Mouse (Mus musculus): ENCODE measurements around the gene Nuak1. TPM values are rescaled to one million over a fixed set of nuclear protein-coding genes. Genes with fewer than 3 reads are reported as not detected.

The Nuak1 gene
- polyA plus RNA-seq, 1 experiment from 2014 or later: 3.0 TPM

DNA sequence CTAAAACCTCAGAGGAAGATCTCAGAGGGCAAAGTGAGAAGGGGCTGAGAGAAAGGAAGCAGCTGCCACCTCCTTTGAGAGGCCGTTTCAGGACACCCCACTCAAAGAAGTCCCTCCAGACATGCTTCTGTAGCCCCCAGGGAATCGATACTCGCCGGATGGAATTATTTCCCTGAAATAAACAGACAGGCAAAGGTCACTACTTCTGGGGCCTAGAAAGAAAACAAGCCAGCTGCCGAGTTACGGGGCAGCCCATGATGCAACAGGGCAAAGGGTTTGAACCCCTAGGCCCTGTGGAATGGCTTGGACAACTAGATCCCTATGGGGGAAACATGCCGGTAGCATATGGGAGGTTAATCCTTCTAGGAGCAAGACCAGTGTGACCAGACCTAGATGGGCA, 16.0 kb downstream of the Nuak1 start:
- peaks cover 10% of the 10 kb centered on the region; the same call in 1 of the 2 replicates for H3K36me3 ChIP-seq
- H3K9ac ChIP-seq: no peak overlapping the region
- H3K27ac ChIP-seq: no peak overlapping the region
- H3K4me1 ChIP-seq: peaks cover 51% of the 10 kb centered on the region
- H3K4me2 ChIP-seq: no peak overlapping the region
- no peaks in the 10 kb centered on the region for H3K27me3 ChIP-seq
- no peak overlapping the region for H3K4me3 ChIP-seq
- H3K9me3 ChIP-seq: no peaks in the 10 kb centered on the region
- 55% methylated on average over 7 of the region's 7 CpGs for whole genome bisulfite sequencing
- no peak for ATAC-seq (ENCODE audit: insufficient number of reproducible peaks, insufficient read depth, low FRiP score, low TSS enrichment, low read depth)

DNA sequence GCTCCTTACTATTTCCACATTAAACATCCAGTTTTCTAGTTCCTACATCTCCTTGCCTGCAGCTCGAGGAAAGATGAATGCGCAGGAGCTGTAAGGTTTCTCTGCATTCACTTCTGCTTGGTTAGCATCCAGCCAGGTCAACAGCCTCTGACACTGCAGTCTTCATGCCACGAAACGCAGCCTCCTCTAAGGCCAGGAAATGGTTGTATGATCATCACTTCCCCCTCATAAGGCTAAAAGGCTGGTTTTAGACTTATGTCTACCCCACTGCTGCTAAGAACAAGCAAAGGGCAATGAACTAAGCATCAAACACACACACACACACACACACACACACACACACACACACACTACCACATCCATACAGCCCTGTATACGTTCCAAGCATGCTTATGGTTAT, 16.5 kb downstream of the Nuak1 start:
- no peak for ATAC-seq (ENCODE audit: insufficient number of reproducible peaks, insufficient read depth, low FRiP score, low TSS enrichment, low read depth)
- WGBS: 82% methylated on average over 5 of the region's 5 CpGs
- Histone ChIP-seq H3K4me3 (no peak overlapping the region), H3K36me3 (peaks cover 9% of the 10 kb centered on the region; the same call in 1 of the 2 replicates), H3K4me1 (peaks cover 51% of the 10 kb centered on the region), H3K4me2 (no peak overlapping the region), H3K27me3 (no peaks in the 10 kb centered on the region), H3K27ac (no peak overlapping the region), H3K9me3 (no peaks in the 10 kb centered on the region), H3K9ac (no peak overlapping the region)

DNA sequence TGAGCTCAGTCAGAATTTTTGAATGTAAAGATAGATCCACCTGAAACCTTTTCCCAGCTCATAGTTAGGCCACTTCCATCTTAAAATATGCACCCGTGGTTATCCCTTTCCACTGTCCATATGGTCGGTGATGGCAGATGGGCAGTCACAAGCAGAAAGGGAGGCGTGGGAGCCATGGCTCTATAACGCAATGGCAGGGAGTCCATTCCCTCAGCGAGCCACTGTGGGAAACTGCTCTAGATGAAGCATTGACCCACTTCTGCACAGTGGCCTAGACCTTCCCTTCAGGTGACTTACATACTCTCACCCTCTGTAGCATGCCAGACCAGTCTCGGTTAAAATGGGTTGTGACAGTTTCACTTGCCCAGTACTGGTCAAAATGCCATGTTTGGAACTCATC, 19.8 kb downstream of the Nuak1 start:
- no peak overlapping the region for H3K4me2 ChIP-seq
- no peak overlapping the region for H3K27ac ChIP-seq
- 97% methylated on average over 6 of the region's 6 CpGs for WGBS
- H3K9ac ChIP-seq: no peak overlapping the region
- H3K9me3 ChIP-seq: no peaks in the 10 kb centered on the region
- no peak overlapping the region for H3K4me3 ChIP-seq
- H3K4me1 ChIP-seq: peaks cover 49% of the 10 kb centered on the region
- H3K27me3 ChIP-seq: no peaks in the 10 kb centered on the region
- peaks cover 15% of the 10 kb centered on the region; the same call in 1 of the 2 replicates for H3K36me3 ChIP-seq
- no peak for ATAC-seq (ENCODE audit: insufficient number of reproducible peaks, insufficient read depth, low FRiP score, low TSS enrichment, low read depth)

- peaks cover 15% of the 10 kb centered on the region; the same call in 1 of the 2 replicates for H3K36me3 ChIP-seq
Observed at GRCm38 (mm10) chr10:84418421-84418820, 22.0 kb downstream of the Nuak1 start.

DNA sequence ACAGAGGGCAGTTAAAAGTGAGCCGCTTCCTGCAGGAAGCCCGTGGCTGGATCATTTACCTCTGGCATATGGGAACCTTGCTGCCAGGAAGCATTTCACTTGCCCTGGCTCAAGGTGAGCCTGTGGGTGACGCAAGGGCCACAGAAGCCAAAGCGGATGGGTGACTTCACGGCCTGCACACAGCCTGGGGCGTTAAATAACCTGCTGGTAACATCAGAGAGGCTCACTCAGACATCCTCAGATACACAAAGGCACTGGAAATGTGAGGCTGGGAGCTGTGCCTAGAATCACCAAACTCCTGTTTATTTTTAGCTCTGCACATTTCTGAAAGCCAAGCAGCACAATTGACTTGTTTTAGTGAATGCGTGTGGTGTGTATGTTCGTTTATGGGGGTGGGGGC, 23.6 kb downstream of the Nuak1 start:
- H3K36me3 ChIP-seq: peaks cover 15% of the 10 kb centered on the region; the same call in 1 of the 2 replicates
- H3K27ac ChIP-seq: no peak overlapping the region
- H3K9me3 ChIP-seq: no peaks in the 10 kb centered on the region
- WGBS: 84% methylated on average over 8 of the region's 8 CpGs
- H3K4me2 ChIP-seq: no peak overlapping the region
- no peak overlapping the region for H3K4me3 ChIP-seq
- no peaks in the 10 kb centered on the region for H3K27me3 ChIP-seq
- H3K4me1 ChIP-seq: peaks cover 24% of the 10 kb centered on the region
- no peak for ATAC-seq (ENCODE audit: insufficient number of reproducible peaks, insufficient read depth, low FRiP score, low TSS enrichment, low read depth)
- H3K9ac ChIP-seq: no peak overlapping the region

More at GRCm38 (mm10) chr10:84418421-84418820, 22.0 kb downstream of the Nuak1 start:
- Histone ChIP-seq H3K4me1 (peaks cover 38% of the 10 kb centered on the region), H3K4me3 (no peak overlapping the region), H3K27me3 (no peaks in the 10 kb centered on the region), H3K9me3 (no peaks in the 10 kb centered on the region), H3K27ac (no peak overlapping the region), H3K4me2 (no peak overlapping the region), H3K9ac (no peak overlapping the region)
- ATAC-seq (ENCODE audit: insufficient number of reproducible peaks, insufficient read depth, low FRiP score, low TSS enrichment, low read depth): no peak

GRCm38 (mm10) chr10:84414981-84415700, 25.3 kb downstream of the Nuak1 start:
- H3K36me3 ChIP-seq: peaks cover 9% of the 10 kb centered on the region; the same call in 1 of the 2 replicates
- H3K4me1 ChIP-seq: peaks cover 38% of the 10 kb centered on the region
- ATAC-seq (ENCODE audit: insufficient number of reproducible peaks, insufficient read depth, low FRiP score, low TSS enrichment, low read depth): no peak
- H3K27ac ChIP-seq: no peak overlapping the region
- no peak overlapping the region for H3K9ac ChIP-seq
- WGBS: 75% methylated on average over 8 of the region's 8 CpGs
- no peaks in the 10 kb centered on the region for H3K27me3 ChIP-seq
- no peak overlapping the region for H3K4me2 ChIP-seq
- no peaks in the 10 kb centered on the region for H3K9me3 ChIP-seq
- H3K4me3 ChIP-seq: no peak overlapping the region

DNA sequence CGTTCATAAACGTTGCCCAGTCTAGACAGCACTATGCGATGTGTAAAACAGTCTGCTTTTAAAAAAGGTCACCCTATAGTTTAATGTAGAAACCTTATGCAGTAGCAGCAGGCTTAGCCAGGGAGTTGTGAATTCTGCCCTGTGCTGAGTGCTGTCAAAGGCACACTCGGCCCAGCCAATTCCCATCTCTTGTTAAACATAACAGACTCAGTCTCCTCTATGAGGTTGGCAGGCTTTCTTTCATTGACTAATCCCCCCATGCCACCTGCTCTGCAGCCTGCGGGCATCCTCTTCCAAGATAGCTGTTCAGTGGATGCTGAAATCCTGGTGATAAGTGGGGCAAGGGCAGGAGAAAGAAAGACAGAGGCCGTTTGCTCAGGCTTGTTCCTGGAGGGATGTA, 27.1 kb downstream of the Nuak1 start:
- Histone ChIP-seq H3K9me3 (no peaks in the 10 kb centered on the region), H3K4me1 (peaks cover 47% of the 10 kb centered on the region), H3K27me3 (no peaks in the 10 kb centered on the region), H3K27ac (no peak overlapping the region), H3K4me2 (no peak overlapping the region), H3K36me3 (peaks cover 11% of the 10 kb centered on the region; the same call in 1 of the 2 replicates), H3K4me3 (no peak overlapping the region), H3K9ac (no peak overlapping the region)
- no peak for ATAC-seq (ENCODE audit: insufficient number of reproducible peaks, insufficient read depth, low FRiP score, low TSS enrichment, low read depth)
- 80% methylated on average over 6 of the region's 6 CpGs for WGBS

DNA sequence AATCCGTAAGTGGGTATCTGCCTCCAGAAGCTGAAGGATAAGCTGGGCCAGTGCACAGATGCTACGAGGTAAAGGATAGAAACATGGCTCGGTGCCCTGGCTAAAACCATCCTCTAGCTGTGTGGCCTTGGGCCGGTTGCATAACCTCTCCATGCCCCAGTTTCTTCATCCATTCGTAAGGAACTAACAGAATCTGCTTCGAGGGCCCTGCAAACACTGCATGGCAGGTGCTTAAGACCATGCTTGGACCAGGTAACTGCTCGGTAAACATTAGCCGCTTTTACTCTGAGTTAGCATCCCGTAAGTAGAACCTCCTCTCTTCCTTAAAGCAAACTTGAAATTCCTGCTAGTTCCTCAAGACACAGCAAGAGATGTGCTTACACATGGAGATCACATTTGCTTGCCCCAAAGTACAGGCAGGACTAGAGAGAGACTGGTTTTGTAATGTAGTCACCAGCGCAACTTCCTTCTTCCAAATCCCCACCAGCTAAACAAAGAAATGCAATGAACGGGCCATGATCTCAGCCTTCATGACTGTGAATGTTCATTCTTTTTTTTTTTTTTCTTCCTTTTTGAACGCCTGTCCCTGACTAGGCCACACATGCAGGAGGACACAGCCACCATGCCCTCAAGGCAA, 28.0 kb downstream of the Nuak1 start:
- ATAC-seq (ENCODE audit: insufficient number of reproducible peaks, insufficient read depth, low FRiP score, low TSS enrichment, low read depth): no peak

DNA sequence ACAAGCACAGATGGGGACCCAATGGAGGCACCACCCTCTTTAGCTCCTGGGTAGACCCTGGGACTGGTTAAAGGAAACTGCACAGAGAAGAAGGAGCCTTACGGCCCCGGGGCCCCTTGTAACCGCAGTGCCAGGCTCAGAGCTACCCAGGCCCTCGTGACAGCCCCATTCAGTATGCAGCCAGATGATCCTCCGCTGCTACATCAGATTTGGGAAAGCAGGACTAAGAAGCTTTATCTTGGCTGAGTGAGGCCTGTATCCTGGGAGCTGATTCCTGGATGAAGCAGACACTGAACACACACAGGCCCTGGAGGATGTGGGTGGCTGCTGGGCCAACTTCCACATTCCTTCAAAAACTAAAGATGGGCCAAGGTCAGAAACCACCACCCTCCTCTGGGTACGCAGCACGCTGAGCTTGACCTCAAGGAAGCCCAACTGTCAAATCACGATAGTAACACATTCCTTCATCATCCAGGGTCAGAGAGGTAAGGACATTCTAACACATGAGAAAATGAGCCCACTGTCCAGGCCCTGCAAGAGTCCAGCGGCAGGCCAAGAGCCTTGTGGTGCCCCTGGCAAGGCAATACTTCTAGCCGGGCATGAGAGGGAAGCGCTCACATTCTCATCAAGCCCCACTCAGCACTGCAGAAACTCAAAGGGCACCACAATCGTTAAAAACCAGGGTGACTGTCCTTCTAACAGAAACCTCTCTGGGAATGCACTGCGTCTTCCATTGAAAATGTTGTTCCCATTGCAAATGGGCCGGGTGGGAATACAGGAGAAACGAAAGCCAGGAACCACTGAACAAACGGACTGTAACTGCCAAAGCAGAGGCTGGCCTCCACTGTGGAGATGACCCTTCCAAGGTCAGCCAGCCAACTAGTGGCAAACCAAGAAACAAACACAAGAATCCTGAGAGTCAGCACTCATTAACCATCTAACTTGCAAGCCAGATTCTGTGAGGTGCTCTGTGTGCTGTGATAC, 29.0 kb downstream of the Nuak1 start:
- Histone ChIP-seq H3K36me3 (peaks cover 13% of the 10 kb centered on the region), H3K4me3 (no peak overlapping the region), H3K4me2 (no peak overlapping the region), H3K9ac (0 out of 2 replicates have a peak overlapping the region, but pooled peaks have one; percentile 27), H3K27me3 (no peaks in the 10 kb centered on the region), H3K9me3 (no peaks in the 10 kb centered on the region), H3K4me1 (peaks cover 39% of the 10 kb centered on the region), H3K27ac (no peak overlapping the region)
- WGBS: 77% methylated on average over 16 of the region's 16 CpGs
- no peak for ATAC-seq (ENCODE audit: insufficient number of reproducible peaks, insufficient read depth, low FRiP score, low TSS enrichment, low read depth)

More for the DNA sequence above, 28.0 kb downstream of the Nuak1 start:
- Histone ChIP-seq H3K27me3 (no peaks in the 10 kb centered on the region), H3K4me2 (no peak overlapping the region), H3K4me3 (no peak overlapping the region), H3K9ac (no peak overlapping the region), H3K36me3 (peaks cover 12% of the 10 kb centered on the region; the same call in 1 of the 2 replicates), H3K9me3 (no peaks in the 10 kb centered on the region), H3K4me1 (peaks cover 44% of the 10 kb centered on the region), H3K27ac (no peak overlapping the region)
- WGBS: 84% methylated on average over 12 of the region's 12 CpGs

GRCm38 (mm10) chr10:84408965-84409660, 31.3 kb downstream of the Nuak1 start:
- H3K4me2 ChIP-seq: no peak overlapping the region
- H3K4me1 ChIP-seq: peaks cover 41% of the 10 kb centered on the region
- no peak overlapping the region for H3K4me3 ChIP-seq
- no peak overlapping the region for H3K27ac ChIP-seq
- H3K9ac ChIP-seq: no peak overlapping the region
- peaks cover 12% of the 10 kb centered on the region for H3K36me3 ChIP-seq
- H3K27me3 ChIP-seq: no peaks in the 10 kb centered on the region
- no peaks in the 10 kb centered on the region for H3K9me3 ChIP-seq
- no peak for ATAC-seq (ENCODE audit: insufficient number of reproducible peaks, insufficient read depth, low FRiP score, low TSS enrichment, low read depth)
- WGBS: 76% methylated on average over 13 of the region's 13 CpGs
